Mouse (Mus musculus): ENCODE results near the gene Mrpl43. TPM values are rescaled to one million over a fixed set of nuclear protein-coding genes. Genes with fewer than 3 reads are reported as not detected.

Mrpl43 gene
- polyA plus RNA-seq, 1 experiment from 2014 or later = 70.8 TPM

DNA sequence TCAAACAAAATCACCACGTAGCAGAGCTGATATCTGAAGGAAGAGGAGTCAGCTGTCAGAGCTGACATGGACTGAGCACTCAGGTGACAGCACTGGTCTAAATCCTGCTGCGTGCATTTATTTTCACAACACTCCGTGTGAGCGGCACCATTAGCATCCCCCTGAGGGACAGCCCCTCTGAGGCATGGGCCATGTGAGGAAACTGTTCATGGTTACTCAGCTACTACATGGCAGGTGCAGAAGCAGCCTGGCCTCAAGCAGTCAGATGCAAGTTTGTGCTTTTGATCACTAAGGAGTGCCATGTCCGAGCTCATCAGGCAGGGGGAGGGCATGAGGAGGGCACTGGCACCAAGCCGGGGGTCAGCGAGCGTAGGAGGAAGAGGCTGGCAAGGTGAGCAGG is 6.6 kb downstream of the Mrpl43 start:
- no peak overlapping the region for H3K27ac ChIP-seq
- H3K27me3 ChIP-seq = no peaks in the 10 kb centered on the region
- no peaks in the 10 kb centered on the region for H3K9me3 ChIP-seq
- WGBS = 80% methylated on average over 8 of the region's 8 CpGs
- no peaks in the 10 kb centered on the region for H3K4me1 ChIP-seq
- no peak overlapping the region for H3K4me2 ChIP-seq
- H3K36me3 ChIP-seq = peaks cover 13% of the 10 kb centered on the region; the same call in 1 of the 2 replicates
- no peak for ATAC-seq (ENCODE audit: borderline replicate concordance, extremely low read depth, low FRiP score, low TSS enrichment)
- no peak overlapping the region for H3K4me3 ChIP-seq
- no peak overlapping the region for H3K9ac ChIP-seq

DNA sequence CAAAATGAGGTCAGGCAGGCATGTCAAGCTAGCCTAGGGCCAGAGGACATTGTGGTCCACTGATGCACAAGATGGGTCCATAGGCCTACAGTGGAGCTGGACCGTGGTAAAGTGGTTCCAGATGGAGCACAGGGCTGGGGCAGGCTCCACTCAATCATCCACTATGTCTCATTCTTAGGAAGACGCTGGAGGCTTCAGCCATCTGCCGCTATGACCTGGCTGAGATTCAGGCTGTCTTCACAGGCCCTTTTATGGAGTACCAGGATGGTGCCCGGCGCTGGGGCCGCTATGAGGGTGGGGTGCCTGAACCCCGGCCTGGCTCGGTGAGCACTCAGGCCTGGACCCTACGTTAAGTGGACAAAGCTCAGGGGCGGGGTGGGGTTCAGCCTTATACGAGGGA is 8.5 kb downstream of the Mrpl43 start:
- Histone ChIP-seq H3K27me3 (no peaks in the 10 kb centered on the region), H3K4me2 (no peak overlapping the region), H3K4me1 (no peaks in the 10 kb centered on the region), H3K9me3 (no peaks in the 10 kb centered on the region), H3K36me3 (0 out of 2 replicates have a peak, but pooled peaks cover 3% of the 10 kb centered on the region), H3K4me3 (no peak overlapping the region), H3K27ac (no peak overlapping the region), H3K9ac (no peak overlapping the region)
- no peak for ATAC-seq (ENCODE audit: borderline replicate concordance, extremely low read depth, low FRiP score, low TSS enrichment)
- WGBS = 78% methylated on average over 11 of the region's 11 CpGs

DNA sequence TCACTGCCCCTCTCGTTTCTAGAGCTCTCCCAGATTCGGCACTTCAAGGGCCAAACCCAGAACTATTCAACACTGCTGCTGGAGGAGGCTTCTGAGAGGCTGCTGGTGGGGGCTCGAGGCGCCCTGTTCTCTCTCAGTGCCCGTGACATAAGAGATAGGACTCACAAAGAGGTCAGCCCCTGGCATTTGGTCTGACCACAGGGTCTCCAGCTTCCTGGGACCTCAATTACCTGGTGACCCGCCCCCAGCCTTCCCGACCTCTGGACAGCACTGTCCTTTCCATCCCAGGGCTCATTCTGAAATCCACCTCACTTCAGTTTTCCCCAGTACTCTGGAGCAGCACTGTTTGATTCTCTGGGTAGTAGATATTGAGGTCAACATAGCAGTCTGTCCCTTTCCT is 13.5 kb downstream of the Mrpl43 start:
- Histone ChIP-seq H3K4me1 (peaks cover 40% of the 10 kb centered on the region), H3K36me3 (no peaks in the 10 kb centered on the region), H3K4me2 (no peak overlapping the region), H3K4me3 (no peak overlapping the region), H3K27me3 (no peaks in the 10 kb centered on the region), H3K9ac (no peak overlapping the region), H3K27ac (no peak overlapping the region), H3K9me3 (no peaks in the 10 kb centered on the region)
- WGBS = 42% methylated on average over 7 of the region's 7 CpGs
- ATAC-seq (ENCODE audit: borderline replicate concordance, extremely low read depth, low FRiP score, low TSS enrichment) = no peak

DNA sequence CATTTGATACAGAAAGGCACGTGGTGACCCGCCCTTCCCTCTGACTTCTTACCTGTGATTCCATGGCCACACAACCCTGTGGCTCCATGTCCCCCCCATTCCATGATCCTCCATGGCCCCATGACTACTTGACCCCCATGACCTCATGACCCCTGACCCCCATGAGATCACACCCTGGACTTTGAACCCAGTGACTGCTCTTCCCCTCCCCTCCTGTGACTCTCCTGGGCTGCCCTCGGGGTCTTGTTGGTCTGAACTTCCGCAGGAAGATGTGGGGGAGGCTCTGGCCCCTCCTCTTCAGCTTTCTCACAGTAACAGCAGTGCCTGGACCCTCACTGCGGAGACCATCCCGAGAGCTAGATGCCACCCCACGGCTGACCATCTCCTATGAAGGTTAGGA is 14.0 kb downstream of the Mrpl43 start:
- Histone ChIP-seq H3K9me3 (no peaks in the 10 kb centered on the region), H3K27ac (no peak overlapping the region), H3K36me3 (no peaks in the 10 kb centered on the region), H3K4me3 (no peak overlapping the region), H3K4me1 (peaks cover 40% of the 10 kb centered on the region), H3K4me2 (no peak overlapping the region), H3K9ac (no peak overlapping the region), H3K27me3 (no peaks in the 10 kb centered on the region)
- no peak for ATAC-seq (ENCODE audit: borderline replicate concordance, extremely low read depth, low FRiP score, low TSS enrichment)
- WGBS = 37% methylated on average over 7 of the region's 7 CpGs

DNA sequence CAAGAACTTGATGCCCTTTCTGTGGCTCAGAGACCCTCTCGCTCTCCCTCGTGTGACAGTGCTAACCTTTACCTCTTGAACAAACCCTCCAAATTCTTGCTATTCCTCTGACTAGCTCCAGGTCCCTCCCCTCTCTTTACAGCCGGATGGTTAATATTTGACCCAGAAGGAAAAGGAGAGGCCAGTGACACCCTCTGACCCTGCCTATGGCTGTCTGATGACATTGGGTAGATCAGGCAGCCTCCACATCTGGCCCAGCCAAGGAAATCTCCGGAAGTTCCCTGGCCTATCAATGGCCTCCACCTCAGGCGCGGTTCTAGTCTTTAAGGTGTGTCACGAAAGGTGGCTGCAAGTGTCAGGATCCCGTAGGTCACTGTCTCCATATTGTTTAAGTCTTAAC is 15.2 kb downstream of the Mrpl43 start:
- WGBS = 60% methylated on average over 8 of the region's 8 CpGs
- peaks cover 40% of the 10 kb centered on the region for H3K4me1 ChIP-seq
- peak overlapping the region; percentile 22; the same call in 1 of the 2 replicates for H3K4me2 ChIP-seq
- no peaks in the 10 kb centered on the region for H3K9me3 ChIP-seq
- H3K36me3 ChIP-seq = no peaks in the 10 kb centered on the region
- no peak overlapping the region for H3K9ac ChIP-seq
- no peak overlapping the region for H3K4me3 ChIP-seq
- no peak overlapping the region for H3K27ac ChIP-seq
- H3K27me3 ChIP-seq = no peaks in the 10 kb centered on the region
- no peak for ATAC-seq (ENCODE audit: borderline replicate concordance, extremely low read depth, low FRiP score, low TSS enrichment)

DNA sequence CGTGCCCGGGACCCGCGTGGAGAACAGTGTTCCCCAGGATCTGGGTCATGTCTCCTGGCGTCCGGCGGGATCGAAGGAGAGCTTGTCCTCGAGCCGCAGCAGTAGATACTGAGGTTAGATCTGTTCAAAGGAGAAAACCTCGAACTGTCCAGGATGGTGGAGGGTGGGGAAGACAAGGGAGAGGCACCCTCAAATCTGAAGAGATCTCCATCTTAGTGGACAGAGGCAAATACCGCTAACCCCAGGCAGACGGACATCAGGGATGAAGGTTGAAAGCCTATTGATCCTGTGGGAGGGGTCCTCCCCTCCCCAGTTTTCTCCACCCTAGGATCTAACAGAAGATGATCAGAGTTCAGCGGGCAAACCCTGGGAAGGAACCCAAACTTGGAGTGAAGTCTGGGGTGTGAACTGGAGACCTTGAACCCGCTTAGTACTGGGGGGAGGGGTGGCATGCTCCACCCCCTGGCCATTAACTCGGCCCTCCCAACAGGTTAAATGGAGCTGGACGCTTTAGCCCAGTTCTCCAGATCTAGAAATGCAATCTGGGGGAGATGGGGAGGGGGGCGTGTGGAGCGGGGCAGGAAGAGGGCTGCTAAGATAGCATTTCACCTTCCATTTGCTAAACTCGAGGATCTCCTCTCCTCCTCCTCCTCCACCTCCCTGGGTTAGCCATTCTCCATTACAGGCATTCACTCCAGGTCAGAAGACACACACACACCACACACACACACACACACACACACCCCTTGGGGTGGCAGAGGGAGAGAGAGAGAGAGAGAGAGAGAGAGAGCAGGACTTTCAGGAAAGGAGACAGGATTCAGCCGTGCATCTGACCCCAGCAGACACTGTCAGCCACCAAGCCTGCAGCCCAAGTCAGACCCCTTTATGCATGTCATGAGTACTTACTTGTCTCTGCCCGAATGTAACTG is 16.4 kb downstream of the Mrpl43 start:
- Histone ChIP-seq H3K27ac (no peak overlapping the region), H3K9me3 (no peaks in the 10 kb centered on the region), H3K36me3 (no peaks in the 10 kb centered on the region), H3K27me3 (no peaks in the 10 kb centered on the region), H3K4me1 (peaks cover 40% of the 10 kb centered on the region), H3K9ac (peak overlapping the region; percentile 71), H3K4me2 (peak overlapping the region; percentile 100), H3K4me3 (peak overlapping the region; percentile 64)
- 8% methylated on average over 22 of the region's 22 CpGs for WGBS
- no peak for ATAC-seq (ENCODE audit: borderline replicate concordance, extremely low read depth, low FRiP score, low TSS enrichment)

DNA sequence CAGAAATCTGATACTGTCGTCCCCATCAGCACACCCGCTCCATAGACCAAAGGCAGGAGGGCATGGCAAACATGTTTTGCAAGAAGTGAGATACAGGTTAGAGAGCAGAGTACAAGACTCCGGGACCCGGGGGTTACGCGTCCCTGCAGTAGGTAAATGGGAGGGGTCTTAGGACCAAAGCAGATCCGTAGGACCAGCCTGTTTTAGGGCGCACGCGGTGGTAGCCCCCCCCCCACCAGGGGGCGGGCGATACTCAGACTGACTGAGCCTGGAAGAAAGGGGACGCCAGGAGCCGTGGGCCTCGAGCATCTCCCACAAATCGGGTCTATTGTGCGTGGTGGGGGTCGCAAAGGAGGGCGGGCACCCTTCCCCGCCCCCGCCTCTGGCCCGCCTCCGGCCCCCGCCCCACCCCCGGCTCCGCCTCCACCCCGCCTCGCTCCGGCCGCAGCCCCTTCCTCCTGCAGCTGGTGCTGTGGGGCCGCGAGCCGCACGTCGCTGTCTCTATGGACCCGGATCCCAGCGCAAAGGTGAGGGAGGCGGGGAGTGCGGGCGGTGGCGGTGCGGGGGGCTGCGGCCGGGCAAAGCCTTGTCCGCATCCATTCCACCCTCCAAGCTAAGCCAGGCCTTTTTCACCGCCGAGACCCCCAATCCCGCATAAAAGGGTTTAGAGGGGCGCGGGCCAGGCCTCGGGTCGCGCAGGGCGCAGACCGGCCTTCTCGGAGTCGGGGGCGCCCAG is 17.2 kb downstream of the Mrpl43 start, which contains the start of gene Sema4g:
Gene Sema4g, plus strand, starts transcription at position 271 of the 736 bp plus-strand sequence.
- H3K4me1 ChIP-seq = peaks cover 40% of the 10 kb centered on the region
- ATAC-seq (ENCODE audit: borderline replicate concordance, extremely low read depth, low FRiP score, low TSS enrichment) = peak; percentile 66; the same call in 1 of the 2 replicates
- H3K9ac ChIP-seq = peak within 1 kb of the TSS; percentile 71
- H3K27ac ChIP-seq = no peak within 1 kb of the TSS
- WGBS = under 1% methylated on average over 54 of the region's 58 CpGs
- peak within 1 kb of the TSS; percentile 64 for H3K4me3 ChIP-seq
- no peaks in the 10 kb centered on the region for H3K27me3 ChIP-seq
- peak within 1 kb of the TSS; percentile 100 for H3K4me2 ChIP-seq
- H3K9me3 ChIP-seq = no peaks in the 10 kb centered on the region
- no peaks in the 10 kb centered on the region for H3K36me3 ChIP-seq

DNA sequence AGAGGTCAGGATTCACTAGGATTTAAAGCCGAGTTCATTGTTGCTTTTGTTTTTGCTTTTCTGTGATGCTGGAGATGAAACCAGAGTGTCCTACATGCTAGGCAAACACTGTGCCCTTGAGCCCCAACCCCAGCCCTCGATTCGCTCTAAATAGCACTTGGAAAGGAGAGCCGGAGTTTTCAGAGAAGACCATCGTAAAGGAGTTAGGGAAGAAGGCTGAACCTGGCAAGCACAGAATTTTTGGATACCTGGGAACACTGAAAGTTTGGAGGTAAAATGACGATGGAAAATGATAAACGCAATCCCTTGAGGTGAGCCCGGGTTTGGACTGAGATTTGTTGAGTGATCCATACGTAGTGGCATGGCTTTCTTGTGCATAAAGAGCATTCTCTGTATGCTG is 17.9 kb downstream of the Mrpl43 start:
- 21% methylated on average over 9 of the region's 9 CpGs for WGBS
- Histone ChIP-seq H3K27me3 (no peaks in the 10 kb centered on the region), H3K9me3 (no peaks in the 10 kb centered on the region), H3K4me1 (peaks cover 40% of the 10 kb centered on the region), H3K9ac (no peak overlapping the region; the same call in 1 of the 2 replicates), H3K4me2 (peak overlapping the region; percentile 100), H3K27ac (no peak overlapping the region), H3K4me3 (peak overlapping the region; percentile 64), H3K36me3 (no peaks in the 10 kb centered on the region)
- ATAC-seq (ENCODE audit: borderline replicate concordance, extremely low read depth, low FRiP score, low TSS enrichment) = no peak

DNA sequence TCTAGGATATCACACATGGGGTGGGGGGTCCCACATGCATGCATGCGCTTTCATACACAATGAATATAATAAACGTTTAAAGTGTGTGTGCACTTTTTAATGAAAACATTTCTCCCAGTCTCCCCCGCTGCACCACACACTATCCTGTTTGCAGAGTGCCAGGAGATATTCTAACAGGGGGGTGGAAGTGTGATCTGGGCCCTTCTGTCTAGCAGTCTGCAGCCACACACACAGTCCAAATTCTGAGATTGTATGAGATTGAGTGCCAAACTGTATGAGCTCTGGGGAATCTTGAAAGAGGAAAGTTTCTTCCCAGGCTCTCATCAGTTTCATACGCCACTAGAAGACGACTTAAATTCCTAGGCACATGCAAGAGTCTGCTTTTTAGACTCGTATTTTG is 18.4 kb downstream of the Mrpl43 start:
- no peak overlapping the region for H3K4me2 ChIP-seq
- H3K27me3 ChIP-seq = no peaks in the 10 kb centered on the region
- no peaks in the 10 kb centered on the region for H3K36me3 ChIP-seq
- no peaks in the 10 kb centered on the region for H3K9me3 ChIP-seq
- H3K27ac ChIP-seq = no peak overlapping the region
- WGBS = 51% methylated on average over 6 of the region's 6 CpGs
- no peak overlapping the region for H3K9ac ChIP-seq
- H3K4me1 ChIP-seq = peaks cover 40% of the 10 kb centered on the region
- no peak overlapping the region for H3K4me3 ChIP-seq
- ATAC-seq (ENCODE audit: borderline replicate concordance, extremely low read depth, low FRiP score, low TSS enrichment) = no peak

DNA sequence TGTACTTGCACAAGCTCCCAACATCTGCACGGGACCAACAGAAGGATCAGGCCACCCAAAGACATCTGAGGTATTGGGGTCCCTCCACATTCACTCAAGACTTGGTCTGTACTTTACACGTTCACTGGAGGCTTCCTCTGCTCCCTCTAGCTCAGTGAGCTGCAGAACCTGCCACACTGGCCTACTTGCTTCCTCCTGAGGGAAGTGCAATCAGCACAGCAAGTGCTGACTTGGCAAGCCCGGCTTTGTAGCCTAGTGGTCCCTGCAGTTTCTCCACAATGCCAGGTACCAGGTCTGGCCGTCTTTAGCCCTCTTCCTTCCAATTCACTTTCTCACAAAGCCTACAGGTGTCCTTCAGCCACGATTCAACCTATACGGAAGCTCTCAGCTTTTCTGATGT is 19.2 kb downstream of the Mrpl43 start:
- H3K9ac ChIP-seq = no peak overlapping the region
- no peak overlapping the region for H3K4me3 ChIP-seq
- peaks cover 5% of the 10 kb centered on the region for H3K36me3 ChIP-seq
- ATAC-seq (ENCODE audit: borderline replicate concordance, extremely low read depth, low FRiP score, low TSS enrichment) = no peak
- no peak overlapping the region for H3K4me2 ChIP-seq
- no peaks in the 10 kb centered on the region for H3K9me3 ChIP-seq
- no peaks in the 10 kb centered on the region for H3K27me3 ChIP-seq
- peaks cover 34% of the 10 kb centered on the region for H3K4me1 ChIP-seq
- WGBS = 66% methylated on average over 6 of the region's 6 CpGs
- no peak overlapping the region for H3K27ac ChIP-seq

DNA sequence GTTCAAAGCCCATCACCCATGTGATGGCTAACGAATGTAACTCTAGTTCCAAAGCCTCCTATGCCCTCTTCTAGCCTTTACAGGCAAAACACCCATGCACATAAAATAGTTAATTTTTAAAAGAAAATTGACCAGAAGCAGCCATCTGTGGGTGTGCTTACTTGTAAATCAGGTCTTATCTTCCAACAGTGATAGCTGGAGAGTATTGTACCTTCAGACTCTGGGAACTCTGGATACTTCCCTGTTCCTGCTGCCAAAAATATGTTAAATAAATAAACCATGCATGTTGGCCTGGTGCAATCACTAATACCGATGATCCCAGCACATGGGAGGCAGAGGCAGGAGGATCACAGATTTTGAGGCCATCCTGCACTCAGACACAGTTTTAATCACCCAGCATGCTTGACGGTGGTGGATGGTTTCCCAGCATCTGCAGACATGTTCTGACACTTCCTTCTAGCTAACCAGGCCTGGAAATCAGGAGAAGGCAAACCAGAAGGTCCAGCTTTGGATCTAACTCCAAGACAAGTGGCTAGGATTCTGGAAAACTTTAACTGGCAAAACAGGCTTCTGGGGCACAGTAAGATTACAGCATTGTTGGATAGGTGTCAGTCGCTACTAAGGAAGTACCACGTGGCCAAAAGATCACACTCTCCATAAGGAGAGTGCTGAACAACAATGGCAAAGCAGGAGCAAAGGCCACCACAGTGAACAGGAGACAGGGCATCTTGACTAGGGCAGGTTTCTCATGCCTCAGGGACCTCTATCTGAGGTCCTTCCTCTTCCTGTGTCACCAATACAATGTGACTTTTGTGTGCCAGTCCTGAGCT is 20.9 kb downstream of the Mrpl43 start:
- no peak overlapping the region for H3K9ac ChIP-seq
- no peak for ATAC-seq (ENCODE audit: borderline replicate concordance, extremely low read depth, low FRiP score, low TSS enrichment)
- 42% methylated on average over 5 of the region's 5 CpGs for WGBS
- H3K27ac ChIP-seq = no peak overlapping the region
- H3K4me1 ChIP-seq = peaks cover 20% of the 10 kb centered on the region
- no peak overlapping the region for H3K4me3 ChIP-seq
- no peaks in the 10 kb centered on the region for H3K27me3 ChIP-seq
- H3K9me3 ChIP-seq = no peaks in the 10 kb centered on the region
- H3K36me3 ChIP-seq = peaks cover 19% of the 10 kb centered on the region
- H3K4me2 ChIP-seq = no peak overlapping the region
